Mouse (Mus musculus) stomach, postnatal 0 days (tissue): ENCODE measurements around the gene Snx4.

Source experiments
- CTCF ChIP-seq: IDR thresholded peaks from 2 replicates; pipeline ENCODE4 v1.5.1; 2016; ENCODE audit warnings: antibody characterized with exemption, low read depth, mild to moderate bottlenecking, moderate library complexity
- EP300 ChIP-seq: optimal IDR thresholded peaks from 2 replicates; pipeline ENCODE3; 2016; ENCODE audit warnings: antibody characterized with exemption

- TF ChIP-seq CTCF: no peak
- TF ChIP-seq EP300: no peak
Measured at GRCm38 (mm10) chr16:33260825-33261224, 9.6 kb downstream of the Snx4 start.
